Mouse (Mus musculus): ENCODE data around the gene Tet2.

GRCm38 (mm10) chr3:133429394-133430173 lies 115.4 kb downstream of the Tet2 start:
- TF ChIP-seq GATA1 (IDR thresholded peaks at IDR 0.05; ENCODE audit: borderline replicate concordance, low read length) (no peak), FLI1 (IDR thresholded peaks at IDR 0.05; ENCODE audit: low read length) (no peak)

Measured in megakaryocyte, embryonic 14.5 days (primary cell).